In genomic region chr2:170632998-170633622, GRCm38 (mm10) we compare ENCODE assay signal across 15 mouse cellular contexts. TPM values are rescaled to one million over a fixed set of nuclear protein-coding genes. Genes with fewer than 3 reads are reported as not detected.
DNase-seq lines count a peak whose midpoint lies in the region; ATAC-seq lines count a peak whose summit lies in the region.
"Had no signal": no experiment of that assay in that cellular context is flagged by ENCODE, and none has a peak within 500 bp of the region (broad histone marks: within the 10 kb centered on the region; RNA-seq: fewer than 3 reads in every experiment).

No protein-coding gene starts in this region.

- H3K4me1 ChIP-seq in heart, embryonic 11.5 days (ENCODE audit: control insufficient read depth, insufficient read depth, low read length): no peaks in the 10 kb centered on the region
- 0 out of 2 replicates have a peak, but pooled peaks cover 3% of the 10 kb centered on the region for H3K4me1 ChIP-seq in neural tube, embryonic 12.5 days
- 0 out of 2 replicates have a peak, but pooled peaks cover 2% of the 10 kb centered on the region for H3K4me1 ChIP-seq in limb, embryonic 15.5 days
- no peaks in the 10 kb centered on the region for H3K4me1 ChIP-seq in kidney, embryonic 15.5 days

- no peak overlapping the region for H3K4me2 ChIP-seq in heart, embryonic 11.5 days
- H3K4me2 ChIP-seq in neural tube, embryonic 12.5 days (replicated peaks): no peak overlapping the region
- no peak overlapping the region for H3K4me2 ChIP-seq in limb, embryonic 15.5 days
- H3K4me2 ChIP-seq in kidney, embryonic 15.5 days: no peak overlapping the region
- H3K4me2 ChIP-seq: heart, embryonic 12.5 days had no signal

- H3K9ac ChIP-seq in heart, embryonic 11.5 days (ENCODE audit: low read depth, low read length): no peak overlapping the region
- no peak overlapping the region for H3K9ac ChIP-seq in neural tube, embryonic 12.5 days
- no peak overlapping the region for H3K9ac ChIP-seq in limb, embryonic 15.5 days
- no peak overlapping the region for H3K9ac ChIP-seq in kidney, embryonic 15.5 days
- H3K9ac ChIP-seq: heart, embryonic 12.5 days; liver, embryonic 14.5 days had no signal

- H3K36me3 ChIP-seq in heart, embryonic 11.5 days (ENCODE audit: control insufficient read depth, insufficient read depth, low read length): no peaks in the 10 kb centered on the region
- H3K36me3 ChIP-seq in neural tube, embryonic 12.5 days: no peaks in the 10 kb centered on the region
- H3K36me3 ChIP-seq in limb, embryonic 15.5 days: no peaks in the 10 kb centered on the region
- H3K36me3 ChIP-seq in kidney, embryonic 15.5 days: no peaks in the 10 kb centered on the region
- H3K36me3 ChIP-seq: heart, embryonic 12.5 days had no signal

- WGBS in heart, embryonic 11.5 days (ENCODE audit: insufficient replicate concordance): 95% methylated on average over 2 of the region's 2 CpGs
- WGBS in neural tube, embryonic 12.5 days: 90% methylated on average over 2 of the region's 2 CpGs
- 97% methylated on average over 2 of the region's 2 CpGs for WGBS in limb, embryonic 15.5 days
- WGBS in kidney, embryonic 15.5 days: 99% methylated on average over 2 of the region's 2 CpGs

- H3K4me3 ChIP-seq in heart, embryonic 11.5 days (ENCODE audit: low read depth, low read length): no peak overlapping the region
- H3K4me3 ChIP-seq in neural tube, embryonic 12.5 days: no peak overlapping the region
- no peak overlapping the region for H3K4me3 ChIP-seq in limb, embryonic 15.5 days
- no peak overlapping the region for H3K4me3 ChIP-seq in kidney, embryonic 15.5 days (replicated peaks)
- H3K4me3 ChIP-seq: heart, embryonic 12.5 days had no signal

- no peak overlapping the region for H3K27ac ChIP-seq in heart, embryonic 11.5 days (ENCODE audit: low read depth, low read length)
- H3K27ac ChIP-seq in neural tube, embryonic 12.5 days: no peak overlapping the region
- no peak overlapping the region for H3K27ac ChIP-seq in limb, embryonic 15.5 days
- H3K27ac ChIP-seq in kidney, embryonic 15.5 days: no peak overlapping the region
- H3K27ac ChIP-seq: liver, embryonic 14.5 days had no signal

- no peaks in the 10 kb centered on the region for H3K27me3 ChIP-seq in heart, embryonic 11.5 days (ENCODE audit: control insufficient read depth, insufficient read depth, low read length)
- H3K27me3 ChIP-seq in neural tube, embryonic 12.5 days (replicated peaks): no peaks in the 10 kb centered on the region
- no peaks in the 10 kb centered on the region; the same call in 1 of the 2 replicates for H3K27me3 ChIP-seq in limb, embryonic 15.5 days
- no peaks in the 10 kb centered on the region for H3K27me3 ChIP-seq in kidney, embryonic 15.5 days
- H3K27me3 ChIP-seq: heart, embryonic 12.5 days had no signal

- ATAC-seq in heart, embryonic 11.5 days (replicated peaks; ENCODE audit: insufficient number of reproducible peaks, low FRiP score, low TSS enrichment): peak; percentile 62; the same call in 1 of the 2 replicates
- 0 out of 2 replicates have a peak, but pooled peaks have one; percentile 41 for ATAC-seq in neural tube, embryonic 12.5 days (ENCODE audit: low FRiP score, low read depth)
- peak; percentile 67; the same call in 1 of the 2 replicates for ATAC-seq in limb, embryonic 15.5 days (ENCODE audit: insufficient number of reproducible peaks, low FRiP score, low TSS enrichment, low read depth)
- ATAC-seq in kidney, embryonic 15.5 days (replicated peaks; ENCODE audit: low FRiP score): no peak
- no peak for ATAC-seq in granulocyte monocyte progenitor cell, adult 5-6 weeks (replicated peaks; ENCODE audit: poor library complexity, severe bottlenecking)
- ATAC-seq: inflammation-experienced regulatory T-cells, adult 6 months had no signal

- no peak for DNase-seq in heart, adult 8-10 months (ENCODE audit: low spot score)
- DNase-seq in neural tube, embryonic 10.5 days (ENCODE audit: extremely low spot score, low spot score): no peak
- no peak for DNase-seq in B cell, adult 2 months
- DNase-seq: kidney, postnatal 10 days; layer of hippocampus, postnatal 36 days; right cerebral cortex, postnatal 4 days had no signal

- H3K9me3 ChIP-seq in heart, embryonic 11.5 days (replicated peaks; ENCODE audit: control insufficient read depth, low read length): 0 out of 2 replicates have a peak, but pooled peaks cover 2% of the 10 kb centered on the region
- H3K9me3 ChIP-seq in neural tube, embryonic 12.5 days: no peaks in the 10 kb centered on the region
- H3K9me3 ChIP-seq in limb, embryonic 15.5 days: no peaks in the 10 kb centered on the region
- no peaks in the 10 kb centered on the region for H3K9me3 ChIP-seq in kidney, embryonic 15.5 days (replicated peaks)
- H3K9me3 ChIP-seq: heart, embryonic 12.5 days had no signal

RNA-seq across cellular contexts. Expression of gene 4930470P17Rik, which starts 31.3 kb away (rescaled TPM):
- polyA plus RNA-seq in heart, embryonic 11.5 days (2014; fragmentation: Nextera tagmentation; extraction: Ambion mirVana): not detected in 2 replicates
- not detected for total RNA-seq in heart, adult 8-10 months (2022)
- not detected in 2 replicates for polyA plus RNA-seq in neural tube, embryonic 12.5 days (2016; fragmentation: Nextera tagmentation; extraction: Ambion mirVana)
- not detected in 2 replicates for polyA plus RNA-seq in limb, embryonic 15.5 days (2015; fragmentation: Nextera tagmentation; extraction: Ambion mirVana)
- not detected in 2 replicates for polyA plus RNA-seq in kidney, embryonic 15.5 days (2015; fragmentation: Nextera tagmentation; extraction: Ambion mirVana)
- not detected in 2 replicates for total RNA-seq in granulocyte monocyte progenitor cell, adult 5-6 weeks (2014; fragmentation: Nextera tagmentation)
- not detected in 2 replicates for total RNA-seq in granulocyte monocyte progenitor cell, adult 5-6 weeks (2017)
- total RNA-seq: layer of hippocampus, postnatal 36 days; megakaryocyte progenitor cell, adult 5-6 weeks had no signal
- polyA plus RNA-seq: heart, embryonic 12.5 days; inflammation-experienced regulatory T-cells, adult 6 months; liver, embryonic 14.5 days had no signal

Comparison
In these comparisons a context has a peak if more than half of its experiments do, and no peak if none do; other contexts are left out.
1. ATAC-seq: peak in heart, embryonic 11.5 days (single experiment), neural tube, embryonic 12.5 days (single experiment) and limb, embryonic 15.5 days (single experiment); none in kidney, embryonic 15.5 days (single experiment) and granulocyte monocyte progenitor cell, adult 5-6 weeks (single experiment).